In genomic region chr17:26261826-26262225, GRCm38 (mm10) we compare ENCODE assay signal across 22 mouse cellular contexts. TPM values are rescaled to one million over a fixed set of nuclear protein-coding genes. Genes with fewer than 3 reads are reported as not detected.
A peak's percentile ranks its signal among the peaks of the same experiment; 100 is the strongest.
DNase-seq lines count a peak whose midpoint lies in the region; ATAC-seq and TF ChIP-seq lines count a peak whose summit lies in the region.
"Had no signal": no experiment of that assay in that cellular context is flagged by ENCODE, and none has a peak within 500 bp of the region (broad histone marks: within the 10 kb centered on the region; RNA-seq: fewer than 3 reads in every experiment).

No protein-coding gene starts in this region.

- no peak overlapping the region for H3K4me3 ChIP-seq in liver, postnatal 0 days (ENCODE audit: low read depth, low read length)
- no peak overlapping the region for H3K4me3 ChIP-seq in liver, embryonic 12.5 days
- H3K4me3 ChIP-seq: embryonic facial prominence, embryonic 15.5 days; forebrain, embryonic 10.5 days; limb, embryonic 13.5 days; neural tube, embryonic 12.5 days had no signal

- 77% methylated on average over 4 of the region's 4 CpGs for WGBS in liver, postnatal 0 days (ENCODE audit: insufficient replicate concordance)
- 75% methylated on average over 4 of the region's 4 CpGs for WGBS in liver, embryonic 12.5 days (ENCODE audit: insufficient replicate concordance)

- CTCF ChIA-PET in Patski (lab: Charles Lee): interaction anchor here (0.6 to 0.9 kb wide), 2 partner anchors 16 to 129 kb away, joined by 3 read pairs; no protein-coding TSS in a partner anchor

- H3K4me2 ChIP-seq in liver, postnatal 0 days (ENCODE audit: low read depth, low read length): no peak overlapping the region
- no peak overlapping the region for H3K4me2 ChIP-seq in liver, embryonic 12.5 days
- H3K4me2 ChIP-seq: embryonic facial prominence, embryonic 15.5 days; limb, embryonic 13.5 days; neural tube, embryonic 12.5 days had no signal

- TF ChIP-seq CTCF in liver, postnatal 0 days (IDR thresholded peaks at IDR 0.05; ENCODE audit: low read depth): peak; percentile 56
- TF ChIP-seq CTCF in Patski (IDR thresholded peaks at IDR 0.05): peak; percentile 39

- no peak overlapping the region for H3K9ac ChIP-seq in liver, postnatal 0 days (replicated peaks)
- H3K9ac ChIP-seq in liver, embryonic 12.5 days: no peak overlapping the region
- H3K9ac ChIP-seq: embryonic facial prominence, embryonic 15.5 days; limb, embryonic 13.5 days; neural tube, embryonic 12.5 days had no signal

- POLR2A ChIA-PET in Patski (lab: Charles Lee): interaction anchor here (1.4 kb wide), 1 partner anchor 8 kb away, joined by 4 read pairs; no protein-coding TSS in a partner anchor

- no peaks in the 10 kb centered on the region for H3K27me3 ChIP-seq in liver, postnatal 0 days (ENCODE audit: insufficient read depth, low read length)
- H3K27me3 ChIP-seq in liver, embryonic 12.5 days (replicated peaks): no peaks in the 10 kb centered on the region
- H3K27me3 ChIP-seq in Patski: no peaks in the 10 kb centered on the region
- H3K27me3 ChIP-seq: embryonic facial prominence, embryonic 15.5 days; limb, embryonic 13.5 days; neural tube, embryonic 12.5 days had no signal

- TF ChIP-seq EP300 in liver, postnatal 0 days (IDR thresholded peaks at IDR 0.05; ENCODE audit: low read depth): no peak

- ATAC-seq in liver, postnatal 0 days: no peak
- no peak for ATAC-seq in liver, embryonic 12.5 days
- no peak for ATAC-seq in Patski
- no peak for ATAC-seq in megakaryocyte progenitor cell, adult 5-6 weeks (replicated peaks; ENCODE audit: poor library complexity)
- ATAC-seq: midbrain, embryonic 16.5 days had no signal

- H3K9me3 ChIP-seq in liver, postnatal 0 days (ENCODE audit: low read length): no peaks in the 10 kb centered on the region
- H3K9me3 ChIP-seq in liver, embryonic 12.5 days (replicated peaks): no peaks in the 10 kb centered on the region
- H3K9me3 ChIP-seq: embryonic facial prominence, embryonic 15.5 days; forebrain, embryonic 10.5 days; limb, embryonic 13.5 days; neural tube, embryonic 12.5 days had no signal

- H3K27ac ChIP-seq in liver, postnatal 0 days (ENCODE audit: low read depth): no peak overlapping the region
- H3K27ac ChIP-seq in liver, embryonic 12.5 days: no peak overlapping the region
- H3K27ac ChIP-seq: embryonic facial prominence, embryonic 15.5 days; forebrain, embryonic 10.5 days; limb, embryonic 13.5 days; neural tube, embryonic 12.5 days had no signal

- H3K36me3 ChIP-seq in liver, postnatal 0 days (replicated peaks; ENCODE audit: insufficient read depth, low read length): peaks cover 67% of the 10 kb centered on the region
- peaks cover 97% of the 10 kb centered on the region for H3K36me3 ChIP-seq in liver, embryonic 12.5 days

- H3K4me1 ChIP-seq in liver, postnatal 0 days (ENCODE audit: insufficient read depth): no peaks in the 10 kb centered on the region
- peaks cover 30% of the 10 kb centered on the region for H3K4me1 ChIP-seq in liver, embryonic 12.5 days
- H3K4me1 ChIP-seq: embryonic facial prominence, embryonic 15.5 days; forebrain, embryonic 10.5 days; limb, embryonic 13.5 days; neural tube, embryonic 12.5 days had no signal

- in situ Hi-C loops in Patski (cut with MboI; ENCODE audit: low pct_unique_long_range_greater_than_20kb): no loop called here

- peak; percentile 13 for DNase-seq in embryo, embryonic 10 days (ENCODE audit: low spot score)
- no peak for DNase-seq in embryo, embryonic 11 days
- no peak for DNase-seq in liver, postnatal 0 days
- DNase-seq in 416B (ENCODE audit: low read depth): peak; percentile 70
- no peak for DNase-seq in Patski (ENCODE audit: low read depth, low spot score)
- no peak for DNase-seq in urinary bladder, postnatal 36 days (ENCODE audit: low spot score in 2 of 2)
- DNase-seq: B cell, adult 2 months; cerebellum, adult 9-10 months; gastrocnemius, postnatal 36 days; kidney, adult 11 months; kidney, postnatal 14 days; layer of hippocampus, adult 9-11 months; lung, adult 18-20 months; lung, postnatal 36 days; right cerebral cortex, postnatal 14 days had no signal

RNA-seq across cellular contexts. Expression of gene Luc7l, which starts 9.1 kb away (rescaled TPM):
- polyA plus RNA-seq in liver, postnatal 0 days (2015; fragmentation: Nextera tagmentation; extraction: Ambion mirVana): 21.7 and 21.8 TPM in 2 replicates
- polyA plus RNA-seq in liver, embryonic 12.5 days (2016; fragmentation: Nextera tagmentation; extraction: Ambion mirVana): 59.4 and 62.6 TPM in 2 replicates
- 113 TPM for polyA plus RNA-seq in Patski (2021)
- 68.1 and 69.9 TPM in 2 replicates for total RNA-seq in megakaryocyte progenitor cell, adult 5-6 weeks (2015)
- 100 and 126 TPM in 2 replicates for total RNA-seq in megakaryocyte progenitor cell, adult 5-6 weeks (2017)

RNA-seq across cellular contexts. Expression of gene Fam234a, which starts 17.8 kb away (rescaled TPM):
- 23.4 and 25.2 TPM in 2 replicates for polyA plus RNA-seq in liver, postnatal 0 days (2015; fragmentation: Nextera tagmentation; extraction: Ambion mirVana)
- polyA plus RNA-seq in liver, embryonic 12.5 days (2016; fragmentation: Nextera tagmentation; extraction: Ambion mirVana): 12.1 and 13.1 TPM in 2 replicates
- polyA plus RNA-seq in Patski (2021): 147 TPM
- 5.1 and 5.5 TPM in 2 replicates for total RNA-seq in megakaryocyte progenitor cell, adult 5-6 weeks (2015)
- total RNA-seq in megakaryocyte progenitor cell, adult 5-6 weeks (2017): 4.6 and 6.4 TPM in 2 replicates

RNA-seq across cellular contexts. Expression of gene Arhgdig, which starts 54.2 kb away (rescaled TPM):
- 3.1 and 4.9 TPM in 2 replicates for polyA plus RNA-seq in liver, postnatal 0 days (2015; fragmentation: Nextera tagmentation; extraction: Ambion mirVana)
- 36.1 and 36.9 TPM in 2 replicates for polyA plus RNA-seq in liver, embryonic 12.5 days (2016; fragmentation: Nextera tagmentation; extraction: Ambion mirVana)
- 17.0 TPM for polyA plus RNA-seq in Patski (2021)
- 0.44 and 0.74 TPM in 2 replicates for total RNA-seq in megakaryocyte progenitor cell, adult 5-6 weeks (2015)
- total RNA-seq in megakaryocyte progenitor cell, adult 5-6 weeks (2017): 0.96 TPM in 1 of 2 replicates, not detected in the other

RNA-seq across cellular contexts. Expression of gene Rgs11, which starts 59.1 kb away (rescaled TPM):
- 0.21 TPM in 1 of 2 replicates, not detected in the other for polyA plus RNA-seq in liver, postnatal 0 days (2015; fragmentation: Nextera tagmentation; extraction: Ambion mirVana)
- polyA plus RNA-seq in liver, embryonic 12.5 days (2016; fragmentation: Nextera tagmentation; extraction: Ambion mirVana): 0.99 and 1.0 TPM in 2 replicates
- polyA plus RNA-seq in Patski (2021): 0.76 TPM
- 0.42 TPM in 1 of 2 replicates, not detected in the other for total RNA-seq in megakaryocyte progenitor cell, adult 5-6 weeks (2015)
- total RNA-seq in megakaryocyte progenitor cell, adult 5-6 weeks (2017): 0.33 TPM in 1 of 2 replicates, not detected in the other

Comparison
In these comparisons a context has a peak if more than half of its experiments do, and no peak if none do; other contexts are left out.
1. DNase-seq: peak in embryo, embryonic 10 days (single experiment) and 416B (single experiment); none in embryo, embryonic 11 days (single experiment), liver, postnatal 0 days (single experiment), Patski (single experiment) and urinary bladder, postnatal 36 days (0 of 2).